Mouse (Mus musculus) left cerebral cortex, adult 2 months (tissue): ENCODE measurements around the gene Fam102b. TPM values are rescaled to one million over a fixed set of nuclear protein-coding genes. Genes with fewer than 3 reads are reported as not detected.
A peak's percentile ranks its signal among the peaks of the same experiment; 100 is the strongest.

Source experiments
- DNase-seq, 2 experiments: peaks; one replicate each; pipeline ENCODE4 v3.0.0; 2021 to 2022; ENCODE audit warnings: low spot score in 2 of 2, mixed read lengths in 1 of 2; ENCODE audit errors: extremely low spot score in 1 of 2
- H3K27ac ChIP-seq: fragments of 200-600 bp; 2 replicates; pipeline ENCODE4 v1.8.1; 2022
- H3K4me3 ChIP-seq: fragments of 200-600 bp; 2 replicates; pipeline ENCODE4 v1.8.1; 2022
- CTCF ChIP-seq: fragments of 200-600 bp; IDR thresholded peaks from 2 replicates; pipeline ENCODE4 v1.8.1; 2022; ENCODE audit warnings: antibody characterized with exemption, mild to moderate bottlenecking, moderate library complexity
- intact Hi-C: fragments of 180-260 bp; cut with DNase I; formaldehyde crosslinking; loops from one replicate; pipeline ENCODE4 v1.15.1; 2025
- total RNA-seq, 2 experiments: library from RNA; stranded (reverse); gene quantifications; 2 replicates each; pipeline ENCODE4 v1.2.3; 2021

The Fam102b gene
- total RNA-seq, 2 experiments from 2014 or later, result 29.6 to 35.0 TPM

GRCm38 (mm10) chr3:108974920-108975485 lies 52.4 kb downstream of the Fam102b start:
- peak in 1 of 2 experiments; percentile 19 for DNase-seq
- Histone ChIP-seq H3K4me3 (no peak overlapping the region), H3K27ac (no peak overlapping the region)
- intact Hi-C loops, result loop anchor here (5.0 kb wide), 1 partner anchor 87 kb away; no protein-coding TSS in a partner anchor
- no peak for TF ChIP-seq CTCF

GRCm38 (mm10) chr3:108973980-108974660 lies 53.3 kb downstream of the Fam102b start:
- TF ChIP-seq CTCF, result no peak
- no peak for DNase-seq
- Histone ChIP-seq H3K27ac (no peak overlapping the region), H3K4me3 (no peak overlapping the region)
- intact Hi-C loops, result no loop called here

- no peak for DNase-seq
- no peak overlapping the region for H3K27ac ChIP-seq
- intact Hi-C loops, result no loop called here
- no peak overlapping the region for H3K4me3 ChIP-seq
- no peak for TF ChIP-seq CTCF
Measured at GRCm38 (mm10) chr3:108966051-108966450, 61.4 kb downstream of the Fam102b start.

- no peak overlapping the region for H3K27ac ChIP-seq
- no peak for DNase-seq
- peak; percentile 28 for TF ChIP-seq CTCF
- no peak overlapping the region for H3K4me3 ChIP-seq
- intact Hi-C loops, result loop anchor here (5.0 kb wide), 1 partner anchor 52 kb away; the partner anchor contains the start of gene Prpf38b
Measured at GRCm38 (mm10) chr3:108964361-108965044, 62.9 kb downstream of the Fam102b start.

- intact Hi-C loops, result loop anchor here (5.0 kb wide), 1 partner anchor 51 kb away; the partner anchor contains the start of gene Prpf38b
- TF ChIP-seq CTCF, result no peak
- no peak overlapping the region for H3K4me3 ChIP-seq
- no peak overlapping the region for H3K27ac ChIP-seq
- no peak for DNase-seq
Measured at GRCm38 (mm10) chr3:108963776-108964175, 63.6 kb downstream of the Fam102b start.

- Histone ChIP-seq H3K27ac (no peak overlapping the region), H3K4me3 (no peak overlapping the region)
- intact Hi-C loops, result loop anchor here (5.0 kb wide), 1 partner anchor 51 kb away; the partner anchor contains the start of gene Prpf38b
- no peak for TF ChIP-seq CTCF
- no peak for DNase-seq
Measured at GRCm38 (mm10) chr3:108963278-108963677, 64.1 kb downstream of the Fam102b start.

- no peak for TF ChIP-seq CTCF
- no peak overlapping the region for H3K4me3 ChIP-seq
- intact Hi-C loops, result loop anchor here (5.0 kb wide), 1 partner anchor 49 kb away; the partner anchor contains the start of gene Prpf38b
- DNase-seq, result no peak
- no peak overlapping the region for H3K27ac ChIP-seq
Measured at GRCm38 (mm10) chr3:108961655-108962054, 65.8 kb downstream of the Fam102b start.

GRCm38 (mm10) chr3:108961226-108961625 lies 66.2 kb downstream of the Fam102b start:
- H3K4me3 ChIP-seq, result no peak overlapping the region
- no peak for DNase-seq
- no peak for TF ChIP-seq CTCF
- H3K27ac ChIP-seq, result no peak overlapping the region
- intact Hi-C loops, result loop anchor here (5.0 kb wide), 1 partner anchor 49 kb away; the partner anchor contains the start of gene Prpf38b

GRCm38 (mm10) chr3:108959680-108960295 lies 67.6 kb downstream of the Fam102b start:
- DNase-seq, result no peak
- TF ChIP-seq CTCF, result no peak
- no peak overlapping the region for H3K27ac ChIP-seq
- intact Hi-C loops, result loop anchor here (5.0 kb wide), 1 partner anchor 47 kb away; the partner anchor contains the start of gene Prpf38b
- H3K4me3 ChIP-seq, result no peak overlapping the region

GRCm38 (mm10) chr3:108957976-108958375 lies 69.4 kb downstream of the Fam102b start:
- no peak overlapping the region for H3K27ac ChIP-seq
- no peak overlapping the region for H3K4me3 ChIP-seq
- no peak for DNase-seq
- no peak for TF ChIP-seq CTCF
- intact Hi-C loops, result no loop called here

GRCm38 (mm10) chr3:108940996-108941395 lies 86.4 kb downstream of the Fam102b start:
- intact Hi-C loops, result no loop called here
- no peak for TF ChIP-seq CTCF
- no peak for DNase-seq
- no peak overlapping the region for H3K27ac ChIP-seq
- no peak overlapping the region for H3K4me3 ChIP-seq
